Mouse (Mus musculus) liver, adult 2 months (tissue): ENCODE results near the gene Cpxm2. TPM values are rescaled to one million over a fixed set of nuclear protein-coding genes. Genes with fewer than 3 reads are reported as not detected.

Source experiments
- DNase-seq: peaks from one replicate; pipeline ENCODE4 v3.0.0-alpha.2; 2011; ENCODE audit warnings: low read depth, low spot score; ENCODE audit errors: extremely low read depth
- H3K27ac ChIP-seq: fragments of 200-500 bp; replicated peaks from 2 replicates; pipeline ENCODE4 v1.5.1; 2012; ENCODE audit warnings: low read depth, mild to moderate bottlenecking, control low read depth, inconsistent platforms, low read length; ENCODE audit not compliant: insufficient read depth
- H3K27me3 ChIP-seq: fragments of 200-500 bp; 2 replicates; pipeline ENCODE4 v1.6.1; 2012; ENCODE audit warnings: mild to moderate bottlenecking, moderate library complexity, low read length, inconsistent platforms; ENCODE audit not compliant: control insufficient read depth, insufficient read depth
- H3K36me3 ChIP-seq: fragments of 200-500 bp; 2 replicates; pipeline ENCODE4 v1.6.1; 2012; ENCODE audit warnings: low read length, inconsistent platforms; ENCODE audit not compliant: control insufficient read depth, insufficient read depth
- H3K4me1 ChIP-seq: fragments of 200-500 bp; 2 replicates; pipeline ENCODE4 v1.6.1; 2011; ENCODE audit warnings: low read length; ENCODE audit not compliant: control insufficient read depth, insufficient read depth
- H3K4me3 ChIP-seq: fragments of 200-500 bp; 2 replicates; pipeline ENCODE4 v1.5.1; 2011; ENCODE audit warnings: low read depth, mild to moderate bottlenecking, control low read depth, low read length, moderate library complexity; ENCODE audit not compliant: insufficient read depth
- H3K79me2 ChIP-seq: fragments of 200-500 bp; 2 replicates; pipeline ENCODE4 v1.6.1; 2012; ENCODE audit warnings: inconsistent platforms, mild to moderate bottlenecking, low read length, moderate library complexity; ENCODE audit not compliant: control insufficient read depth, insufficient read depth
- H3K9ac ChIP-seq: fragments of 200-500 bp; 2 replicates; pipeline ENCODE4 v1.6.1; 2012; ENCODE audit warnings: low read depth, mild to moderate bottlenecking, control low read depth, inconsistent platforms, low read length
- CTCF ChIP-seq: fragments of 200-500 bp; IDR thresholded peaks from 2 replicates; pipeline ENCODE4 v1.5.1; 2011; ENCODE audit warnings: low read depth, low read length, control low read depth
- POLR2A ChIP-seq: fragments of 200-500 bp; IDR thresholded peaks from 2 replicates; pipeline ENCODE4 v1.6.1; 2011; ENCODE audit warnings: low read length, control low read depth; ENCODE audit not compliant: insufficient read depth; ENCODE audit errors: extremely low read depth
- WGBS: fragments of 180-500 bp; shearing (Covaris S2); methylation state at CpG from one replicate; pipeline ENCODE4 v1.1.7; 2018; 5-methylcytosine and 5-hydroxymethylcytosine counted together
- polyA plus RNA-seq: library from polyadenylated mRNA; depleted of rRNA; stranded (reverse); fragments of >200 nt; gene quantifications from 2 replicates; pipeline ENCODE4 v1.2.3, GENCODE M21; 2012
- total RNA-seq: library from RNA; depleted of rRNA; stranded (reverse); fragments of >200 nt; gene quantifications from 2 replicates; pipeline ENCODE4 v1.2.3, GENCODE M21; 2014

The Cpxm2 gene
- total and polyA plus RNA-seq, 2 experiments, result 0.21 to 0.74 TPM

DNA sequence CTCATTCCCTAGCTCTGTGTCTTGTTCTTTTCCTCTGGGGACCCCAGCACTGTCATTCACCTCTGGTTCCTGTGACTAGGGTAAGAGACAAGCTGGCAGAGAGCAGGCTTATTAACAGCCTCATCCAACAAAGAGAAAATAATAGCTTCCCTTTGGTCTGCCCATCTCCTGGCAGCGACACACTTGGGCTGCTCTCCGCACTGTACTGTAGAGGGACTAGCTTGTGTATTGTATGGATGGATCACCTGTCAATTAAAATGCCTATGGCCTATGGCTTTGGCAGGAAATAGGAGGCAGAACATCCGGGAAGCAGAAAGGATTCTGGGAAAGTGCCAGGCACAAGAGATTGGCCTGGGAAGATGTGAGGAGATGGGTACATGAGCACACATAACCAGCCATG lies 7.7 kb upstream of the Cpxm2 start:
- no peak overlapping the region for H3K4me3 ChIP-seq
- H3K27ac ChIP-seq, result no peak overlapping the region
- no peak for DNase-seq
- no peaks in the 10 kb centered on the region for H3K36me3 ChIP-seq
- H3K79me2 ChIP-seq, result no peaks in the 10 kb centered on the region
- no peak overlapping the region for H3K9ac ChIP-seq
- H3K27me3 ChIP-seq, result no peaks in the 10 kb centered on the region
- TF ChIP-seq CTCF (no peak), POLR2A (no peak)
- 86% methylated on average over 3 of the region's 3 CpGs for WGBS
- no peaks in the 10 kb centered on the region for H3K4me1 ChIP-seq

DNA sequence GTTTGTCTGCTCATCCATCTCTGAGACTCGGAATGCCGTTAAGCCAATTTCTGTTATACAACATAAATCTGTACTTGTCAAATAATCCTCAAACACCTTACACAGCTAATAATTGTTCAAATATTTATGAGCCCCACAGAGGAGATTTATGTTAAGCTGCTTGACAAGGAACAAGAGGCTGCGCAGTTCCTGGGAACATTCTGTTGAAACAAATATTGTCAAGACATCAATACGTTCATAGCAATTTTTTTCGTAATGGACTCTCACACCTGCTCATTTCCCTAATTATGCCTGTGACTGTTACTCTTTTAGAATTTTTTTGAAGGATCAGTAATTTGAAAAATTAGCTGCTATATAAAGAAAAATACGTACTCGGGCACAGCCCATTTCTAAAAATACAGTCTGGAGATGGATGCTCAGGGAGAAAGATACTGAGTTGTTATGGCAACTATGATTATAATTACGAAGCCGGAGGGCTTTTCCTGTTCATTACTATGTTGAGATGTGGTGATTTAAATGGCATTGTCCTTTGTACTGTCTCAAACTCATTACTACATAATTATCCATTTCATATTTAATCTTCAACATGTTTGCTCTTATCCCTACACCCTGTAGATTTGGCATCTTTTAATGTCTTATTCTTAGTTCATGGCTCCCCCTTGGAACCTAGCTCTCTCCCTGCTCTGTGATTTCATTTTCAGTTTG lies 3.9 kb upstream of the Cpxm2 start:
- H3K36me3 ChIP-seq, result no peaks in the 10 kb centered on the region
- H3K27me3 ChIP-seq, result peaks cover 7% of the 10 kb centered on the region; the same call in 1 of the 2 replicates
- TF ChIP-seq CTCF (no peak), POLR2A (no peak)
- no peak overlapping the region for H3K27ac ChIP-seq
- H3K79me2 ChIP-seq, result no peaks in the 10 kb centered on the region
- 89% methylated on average over 9 of the region's 9 CpGs for WGBS
- H3K4me1 ChIP-seq, result no peaks in the 10 kb centered on the region
- H3K9ac ChIP-seq, result no peak overlapping the region
- H3K4me3 ChIP-seq, result no peak overlapping the region
- DNase-seq, result no peak

DNA sequence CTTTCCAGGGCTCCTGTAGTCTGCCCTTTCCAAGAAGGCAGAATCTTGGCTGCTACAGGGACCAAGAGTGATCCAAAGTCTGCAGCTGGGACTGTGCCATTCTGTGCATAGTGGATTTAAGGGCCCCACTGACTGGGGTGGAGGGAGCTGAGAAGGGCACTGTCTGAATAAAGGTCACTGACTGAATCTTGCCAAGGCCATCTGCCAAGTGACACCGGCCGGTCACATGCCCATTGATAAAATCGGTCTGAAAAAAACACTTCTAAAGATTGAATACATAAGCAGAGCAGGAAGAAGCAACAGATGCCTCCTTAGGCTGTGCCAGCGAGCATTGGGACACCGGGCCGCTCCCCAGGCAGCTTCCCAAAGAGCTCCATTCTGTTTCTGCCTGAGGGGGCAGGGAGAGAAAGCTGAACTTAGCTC lies 803 bp downstream of the Cpxm2 start:
- Histone ChIP-seq H3K4me1 (no peaks in the 10 kb centered on the region), H3K79me2 (no peaks in the 10 kb centered on the region), H3K9ac (no peak overlapping the region), H3K27me3 (peaks cover 7% of the 10 kb centered on the region; the same call in 1 of the 2 replicates), H3K36me3 (no peaks in the 10 kb centered on the region), H3K4me3 (0 out of 2 replicates have a peak overlapping the region, but pooled peaks have one; percentile 4), H3K27ac (no peak overlapping the region)
- DNase-seq, result no peak
- TF ChIP-seq POLR2A (no peak), CTCF (no peak)
- WGBS, result 34% methylated on average over 6 of the region's 6 CpGs

DNA sequence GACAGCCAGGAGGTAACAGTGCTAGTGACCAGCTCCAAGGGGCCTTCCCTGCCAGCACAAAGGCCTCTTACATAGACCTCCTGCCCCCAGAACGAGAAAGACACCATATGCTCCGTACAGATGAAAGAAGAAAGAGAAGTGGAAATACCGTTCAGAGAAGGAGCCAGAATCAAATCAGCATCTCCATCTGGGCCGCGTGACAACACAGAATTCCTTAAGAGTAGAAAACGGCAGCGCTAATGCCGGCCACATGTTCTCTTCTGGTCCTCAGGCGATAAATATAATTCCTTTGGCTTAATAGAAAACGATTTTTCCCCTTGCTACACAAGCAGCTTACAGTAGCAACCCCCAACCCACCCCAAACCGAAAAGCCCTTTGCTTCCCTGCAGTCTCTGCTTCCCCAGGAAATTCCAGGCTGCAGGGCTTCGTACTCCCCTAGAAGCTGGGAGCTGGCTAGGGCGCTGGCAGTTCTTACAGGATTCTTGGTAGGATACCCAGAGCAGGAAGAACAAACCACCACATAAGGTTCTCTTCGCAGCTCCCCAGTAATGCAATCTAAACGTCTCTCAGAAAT lies 9.2 kb downstream of the Cpxm2 start:
- Histone ChIP-seq H3K4me1 (no peaks in the 10 kb centered on the region), H3K9ac (no peak overlapping the region), H3K79me2 (no peaks in the 10 kb centered on the region), H3K27ac (no peak overlapping the region), H3K27me3 (no peaks in the 10 kb centered on the region), H3K36me3 (no peaks in the 10 kb centered on the region), H3K4me3 (no peak overlapping the region)
- no peak for TF ChIP-seq POLR2A
- TF ChIP-seq CTCF, result no peak
- WGBS, result 79% methylated on average over 15 of the region's 15 CpGs
- no peak for DNase-seq

DNA sequence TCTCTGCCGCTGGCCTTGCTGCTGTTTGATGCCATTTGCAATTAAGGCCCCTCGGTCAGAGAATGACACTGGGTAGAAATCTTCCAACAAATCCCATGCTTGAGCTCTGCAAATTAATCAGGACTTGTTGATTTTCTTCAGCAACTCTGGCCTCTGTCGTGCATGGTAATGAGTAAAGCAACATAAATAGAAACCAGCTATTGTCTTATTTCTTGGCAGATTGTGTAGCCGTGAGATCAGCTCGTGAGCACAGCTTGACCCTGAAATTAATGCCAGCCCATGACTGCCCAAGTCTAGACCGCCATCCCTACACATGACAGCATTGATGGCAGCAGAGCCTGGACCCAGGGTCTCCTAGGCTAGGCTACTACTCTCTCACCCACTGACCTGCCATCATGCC lies 25.9 kb downstream of the Cpxm2 start:
- no peaks in the 10 kb centered on the region for H3K27me3 ChIP-seq
- H3K79me2 ChIP-seq, result no peaks in the 10 kb centered on the region
- TF ChIP-seq CTCF, result no peak
- TF ChIP-seq POLR2A, result no peak
- DNase-seq, result no peak
- no peak overlapping the region for H3K4me3 ChIP-seq
- H3K4me1 ChIP-seq, result no peaks in the 10 kb centered on the region
- WGBS, result 82% methylated on average over 6 of the region's 6 CpGs
- H3K36me3 ChIP-seq, result no peaks in the 10 kb centered on the region
- no peak overlapping the region for H3K9ac ChIP-seq
- H3K27ac ChIP-seq, result no peak overlapping the region

DNA sequence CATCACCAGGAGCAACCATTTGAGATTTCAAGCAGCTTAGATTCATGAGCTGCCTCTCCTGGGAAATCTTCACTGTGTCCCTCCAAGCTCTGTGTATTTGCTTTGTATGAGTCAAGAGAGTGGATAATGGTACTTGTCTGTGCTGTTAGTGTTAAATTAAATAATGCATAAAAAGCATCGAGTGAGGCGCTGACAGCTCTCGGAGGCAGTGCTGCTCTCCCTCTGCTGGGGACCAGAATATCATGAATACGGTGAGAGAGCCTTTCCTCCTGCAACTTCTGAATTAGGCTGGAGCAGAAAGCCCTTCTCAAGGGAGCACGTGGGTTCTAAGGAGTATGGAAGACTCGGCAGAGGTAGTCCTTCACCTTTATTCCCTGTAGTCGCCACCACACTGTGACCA lies 29.6 kb downstream of the Cpxm2 start:
- Histone ChIP-seq H3K36me3 (no peaks in the 10 kb centered on the region), H3K27me3 (no peaks in the 10 kb centered on the region), H3K9ac (no peak overlapping the region), H3K79me2 (no peaks in the 10 kb centered on the region), H3K4me3 (no peak overlapping the region), H3K27ac (no peak overlapping the region), H3K4me1 (no peaks in the 10 kb centered on the region)
- no peak for DNase-seq
- TF ChIP-seq CTCF (no peak), POLR2A (no peak)
- WGBS, result 69% methylated on average over 7 of the region's 7 CpGs
